Mouse (Mus musculus) lung, postnatal 0 days (tissue): Measurements from ENCODE around the gene Cacna2d3.

Experiments
- CTCF ChIP-seq: IDR thresholded peaks from 2 replicates; pipeline ENCODE4 v1.5.1; 2016; ENCODE audit warnings: antibody characterized with exemption, mild to moderate bottlenecking
- EP300 ChIP-seq: IDR thresholded peaks from 2 replicates; pipeline ENCODE4 v1.6.1; 2016; ENCODE audit warnings: antibody characterized with exemption, mild to moderate bottlenecking, control low read depth

- no peak for TF ChIP-seq CTCF
- no peak for TF ChIP-seq EP300
These were observed 296.0 kb downstream of the Cacna2d3 start for GRCm38 (mm10) chr14:29425666-29426065.
